Mouse (Mus musculus) CD4-positive helper T cell, adult 2 months (primary cell): ENCODE data around the gene Ccdc134.
"Not testable (repeated sequence)": the region's sequence is repeated elsewhere in the genome, so short reads cannot be mapped to it uniquely, and the experiment has no call there.

ENCODE experiments used
- DNase-seq: peaks from one replicate; pipeline ENCODE4 v3.0.0-alpha.2; 2012; ENCODE audit warnings: low read depth, missing footprints, low spot score

The Ccdc134 gene

GRCm38 (mm10) chr15:82127426-82128374 lies at the start of gene Ccdc134:
Ccdc134 (plus strand) TSS chr15:82127922.
- peak; percentile 96 for DNase-seq

- no peak for DNase-seq
These were observed 47.8 kb upstream of the Ccdc134 start for GRCm38 (mm10) chr15:82079883-82080282.

- peak; percentile 45 for DNase-seq
These were observed 46.6 kb upstream of the Ccdc134 start for GRCm38 (mm10) chr15:82081161-82081560.

- DNase-seq, result no peak
These were observed 42.1 kb upstream of the Ccdc134 start for GRCm38 (mm10) chr15:82085606-82086005.

- DNase-seq, result no peak
These were observed 41.6 kb upstream of the Ccdc134 start for GRCm38 (mm10) chr15:82086131-82086530.

GRCm38 (mm10) chr15:82087266-82087665 lies 40.5 kb upstream of the Ccdc134 start:
- DNase-seq, result no peak

- DNase-seq, result no peak
These were observed 36.7 kb upstream of the Ccdc134 start for GRCm38 (mm10) chr15:82091061-82091460.

GRCm38 (mm10) chr15:82106953-82107555 lies 20.7 kb upstream of the Ccdc134 start:
- DNase-seq, result no peak

- no peak for DNase-seq
These were observed 7.2 kb upstream of the Ccdc134 start for GRCm38 (mm10) chr15:82120544-82120943.

- not testable (repeated sequence) for DNase-seq
These were observed 1.0 kb upstream of the Ccdc134 start for GRCm38 (mm10) chr15:82126690-82127089.

GRCm38 (mm10) chr15:82128398-82128797 lies 676 bp downstream of the Ccdc134 start:
- no peak for DNase-seq

GRCm38 (mm10) chr15:82130599-82130998 lies 2.9 kb downstream of the Ccdc134 start:
- DNase-seq, result peak; percentile 31

GRCm38 (mm10) chr15:82135372-82135771 lies 7.7 kb downstream of the Ccdc134 start:
- no peak for DNase-seq

- peak; percentile 77 for DNase-seq
These were observed 10.8 kb downstream of the Ccdc134 start for GRCm38 (mm10) chr15:82138565-82138964.

GRCm38 (mm10) chr15:82139196-82139595 lies 11.5 kb downstream of the Ccdc134 start:
- DNase-seq, result peak; percentile 64

GRCm38 (mm10) chr15:82140355-82140754 lies 12.6 kb downstream of the Ccdc134 start:
- no peak for DNase-seq

GRCm38 (mm10) chr15:82144157-82144556 lies 16.4 kb downstream of the Ccdc134 start:
- DNase-seq, result no peak

GRCm38 (mm10) chr15:82145408-82145807 lies 17.7 kb downstream of the Ccdc134 start:
- no peak for DNase-seq

- DNase-seq, result peak; percentile 54
These were observed 18.4 kb downstream of the Ccdc134 start for GRCm38 (mm10) chr15:82145851-82146769.

- DNase-seq, result peak; percentile 99
These were observed 19.3 kb downstream of the Ccdc134 start, which contains the start of gene Srebf2 for GRCm38 (mm10) chr15:82146770-82147610. Srebf2 (plus strand) TSS chr15:82147181.
